Mouse (Mus musculus) thymus, postnatal 0 days (tissue): ENCODE data around the gene 1700029P11Rik. TPM values are rescaled to one million over a fixed set of nuclear protein-coding genes. Genes with fewer than 3 reads are reported as not detected.
"Not testable (repeated sequence)": the region's sequence is repeated elsewhere in the genome, so short reads cannot be mapped to it uniquely, and the experiment has no call there.

ENCODE experiments used
- DNase-seq: peaks from one replicate; pipeline ENCODE4 v3.0.0-alpha.2; 2015; ENCODE audit warnings: low spot score
- polyA plus RNA-seq: library from polyadenylated mRNA; unstranded; fragments of >200 nt; fragmentation: Nextera tagmentation; extraction: Ambion mirVana; gene quantifications from 2 replicates; pipeline ENCODE4 v1.2.1, GENCODE M21; 2015

1700029P11Rik gene
- polyA plus RNA-seq, 1 experiment from 2014 or later, result not detected

GRCm38 (mm10) chr15:81957598-81957997, 22.7 kb upstream of the 1700029P11Rik start:
- no peak for DNase-seq

- no peak for DNase-seq
Observed at GRCm38 (mm10) chr15:81958906-81959305, 21.4 kb upstream of the 1700029P11Rik start.

GRCm38 (mm10) chr15:81960171-81961077, 19.9 kb upstream of the 1700029P11Rik start, which contains the start of gene Pmm1:
Pmm1 (minus strand) TSS chr15:81960930.
- DNase-seq, result peak; percentile 100

- no peak for DNase-seq
Observed at GRCm38 (mm10) chr15:81961078-81961451, 19.3 kb upstream of the 1700029P11Rik start.

- no peak for DNase-seq
Observed at GRCm38 (mm10) chr15:81964262-81964661, 16.1 kb upstream of the 1700029P11Rik start.

GRCm38 (mm10) chr15:81964980-81965545, 15.3 kb upstream of the 1700029P11Rik start:
- no peak for DNase-seq

GRCm38 (mm10) chr15:81966062-81966829, 14.1 kb upstream of the 1700029P11Rik start:
- no peak for DNase-seq

- DNase-seq, result no peak
Observed at GRCm38 (mm10) chr15:81967821-81968220, 12.5 kb upstream of the 1700029P11Rik start.

GRCm38 (mm10) chr15:81968447-81968846, 11.9 kb upstream of the 1700029P11Rik start:
- no peak for DNase-seq

GRCm38 (mm10) chr15:81969173-81969572, 11.2 kb upstream of the 1700029P11Rik start:
- DNase-seq, result no peak

- DNase-seq, result not testable (repeated sequence)
Observed at GRCm38 (mm10) chr15:81969635-81970034, 10.7 kb upstream of the 1700029P11Rik start.

GRCm38 (mm10) chr15:81970498-81970897, 9.8 kb upstream of the 1700029P11Rik start:
- not testable (repeated sequence) for DNase-seq

- DNase-seq, result not testable (repeated sequence)
Observed at GRCm38 (mm10) chr15:81975156-81975555, 5.2 kb upstream of the 1700029P11Rik start.

- no peak for DNase-seq
Observed at GRCm38 (mm10) chr15:81982173-81982572, 1.8 kb downstream of the 1700029P11Rik start.

GRCm38 (mm10) chr15:81985267-81986161, 5.2 kb downstream of the 1700029P11Rik start:
- no peak for DNase-seq

GRCm38 (mm10) chr15:81987646-81988045, 7.3 kb downstream of the 1700029P11Rik start, which contains the start of gene Xrcc6:
Xrcc6 (plus strand) TSS chr15:81987835.
- DNase-seq, result no peak

- peak; percentile 74 for DNase-seq
Observed at GRCm38 (mm10) chr15:81989371-81990062, 9.2 kb downstream of the 1700029P11Rik start.

- DNase-seq, result no peak
Observed at GRCm38 (mm10) chr15:81990549-81990948, 10.2 kb downstream of the 1700029P11Rik start.

- no peak for DNase-seq
Observed at GRCm38 (mm10) chr15:81993992-81994391, 13.7 kb downstream of the 1700029P11Rik start.

- DNase-seq, result no peak
Observed at GRCm38 (mm10) chr15:82004257-82004656, 23.9 kb downstream of the 1700029P11Rik start.
